Mouse (Mus musculus) activated CD4-positive, CD25-positive, alpha-beta regulatory T cell (primary cell): Measurements from ENCODE around the gene Pex16. TPM values are rescaled to one million over a fixed set of nuclear protein-coding genes. Genes with fewer than 3 reads are reported as not detected.

Experiments
- polyA plus RNA-seq, 2 experiments: library from polyadenylated mRNA; unstranded; fragments of 100-300 nt; shearing (Covaris generic); gene quantifications; one replicate each; pipeline ENCODE4 v1.2.1; 2017

The Pex16 gene
- 10 to 100 TPM; 47.1 to 48.5 TPM for polyA plus RNA-seq

GRCm38 (mm10) chr2:92374514-92374913 lies at the start of gene Pex16, which contains the start of gene Large2:
TSS of gene Pex16 (plus strand) at chr2:92374676.
TSS of gene Large2 (minus strand) at chr2:92374869.

GRCm38 (mm10) chr2:92381901-92382588 lies 7.6 kb downstream of the Pex16 start, which contains the start of gene 1700029I15Rik:
TSS of gene 1700029I15Rik (plus strand) at chr2:92382538.

GRCm38 (mm10) chr2:92401091-92401561 lies 26.6 kb downstream of the Pex16 start, which contains the start of gene Mapk8ip1:
TSS of gene Mapk8ip1 (minus strand) at chr2:92401263.

Other genes starting within 250 kb of the Pex16 start
- gene Large2, start 193 bp downstream of the Pex16 start, polyA plus RNA-seq = 1 to 10 TPM; 1.1 to 1.8 TPM
- gene 1700029I15Rik, start 7.9 kb downstream of the Pex16 start, polyA plus RNA-seq = 1 to 10 TPM; 2.2 to 3.5 TPM
- 1 to 10 TPM in 1 of 2 experiments, under 1 TPM in 1; 0.92 to 1.2 TPM for gene Mapk8ip1, start 26.6 kb downstream of the Pex16 start, polyA plus RNA-seq
- gene Cry2, start 59.4 kb downstream of the Pex16 start, polyA plus RNA-seq = 10 to 100 TPM in 1 of 2 experiments, 1 to 10 TPM in 1; 9.5 to 11.8 TPM
- gene Slc35c1, start 85.9 kb downstream of the Pex16 start, polyA plus RNA-seq = 10 to 100 TPM; 49.9 to 84.6 TPM
- gene Chst1, start 225.0 kb downstream of the Pex16 start, polyA plus RNA-seq = under 1 TPM in 1 of 2 experiments, not detected in 1; 0.77 TPM